Mouse (Mus musculus): ENCODE measurements around the gene Zfp286.
A peak's percentile ranks its signal among the peaks of the same experiment; 100 is the strongest.
"Not testable (repeated sequence)": the region's sequence is repeated elsewhere in the genome, so short reads cannot be mapped to it uniquely, and the experiment has no call there.

Gene Zfp286

GRCm38 (mm10) chr11:62789617-62789936 lies 315 bp upstream of the Zfp286 start:
- no peak for DNase-seq (ENCODE audit: low spot score)

GRCm38 (mm10) chr11:62776510-62776909 lies 12.8 kb downstream of the Zfp286 start:
- no peak for DNase-seq (ENCODE audit: low spot score)

- DNase-seq (ENCODE audit: low spot score) = no peak
Observed at GRCm38 (mm10) chr11:62760755-62761457, 28.4 kb downstream of the Zfp286 start.

GRCm38 (mm10) chr11:62758491-62758890 lies 30.8 kb downstream of the Zfp286 start:
- no peak for DNase-seq (ENCODE audit: low spot score)

GRCm38 (mm10) chr11:62757906-62758305 lies 31.4 kb downstream of the Zfp286 start:
- DNase-seq (ENCODE audit: low spot score) = no peak

- no peak for DNase-seq (ENCODE audit: low spot score)
Observed at GRCm38 (mm10) chr11:62757143-62757507, 32.1 kb downstream of the Zfp286 start.

- DNase-seq (ENCODE audit: low spot score) = peak; percentile 89
Observed at GRCm38 (mm10) chr11:62756456-62757142, 32.7 kb downstream of the Zfp286 start.

GRCm38 (mm10) chr11:62752780-62753179 lies 36.5 kb downstream of the Zfp286 start, which contains the start of gene Gm10428:
Gene Gm10428, plus strand, starts transcription at chr11:62753100.
- no peak for DNase-seq (ENCODE audit: low spot score)

GRCm38 (mm10) chr11:62752191-62752590 lies 37.1 kb downstream of the Zfp286 start:
- DNase-seq (ENCODE audit: low spot score) = no peak

GRCm38 (mm10) chr11:62749445-62749844 lies 39.8 kb downstream of the Zfp286 start:
- DNase-seq (ENCODE audit: low spot score) = not testable (repeated sequence)

GRCm38 (mm10) chr11:62748062-62748461 lies 41.2 kb downstream of the Zfp286 start:
- no peak for DNase-seq (ENCODE audit: low spot score)

- no peak for DNase-seq (ENCODE audit: low spot score)
Observed at GRCm38 (mm10) chr11:62747227-62747626, 42.0 kb downstream of the Zfp286 start.

GRCm38 (mm10) chr11:62746001-62746533 lies 43.2 kb downstream of the Zfp286 start:
- DNase-seq (ENCODE audit: low spot score) = no peak

GRCm38 (mm10) chr11:62744103-62744502 lies 45.2 kb downstream of the Zfp286 start:
- DNase-seq (ENCODE audit: low spot score) = no peak

GRCm38 (mm10) chr11:62742261-62742957 lies 46.9 kb downstream of the Zfp286 start:
- no peak for DNase-seq (ENCODE audit: low spot score)

GRCm38 (mm10) chr11:62741186-62741585 lies 48.1 kb downstream of the Zfp286 start:
- no peak for DNase-seq (ENCODE audit: low spot score)

GRCm38 (mm10) chr11:62732665-62733064 lies 56.6 kb downstream of the Zfp286 start:
- no peak for DNase-seq (ENCODE audit: low spot score)

- no peak for DNase-seq (ENCODE audit: low spot score)
Observed at GRCm38 (mm10) chr11:62732022-62732387, 57.3 kb downstream of the Zfp286 start.

GRCm38 (mm10) chr11:62731311-62732021 lies 57.8 kb downstream of the Zfp286 start, which contains the start of gene Zfp287:
Gene Zfp287, minus strand, starts transcription at chr11:62731905.
- DNase-seq (ENCODE audit: low spot score) = peak; percentile 51

GRCm38 (mm10) chr11:62728276-62728675 lies 61.0 kb downstream of the Zfp286 start:
- DNase-seq (ENCODE audit: low spot score) = no peak

GRCm38 (mm10) chr11:62710657-62711056 lies 78.6 kb downstream of the Zfp286 start:
- no peak for DNase-seq (ENCODE audit: low spot score)

GRCm38 (mm10) chr11:62708252-62708651 lies 81.0 kb downstream of the Zfp286 start:
- DNase-seq (ENCODE audit: low spot score) = no peak
